Mouse (Mus musculus) erythroblast, embryonic 14.5 days (primary cell): ENCODE measurements around the gene Fam178b.

Experiments used
- GATA1 ChIP-seq: IDR thresholded peaks from 2 replicates; pipeline ENCODE4 v1.6.1; 2012; ENCODE audit warnings: low read length, inconsistent platforms, mixed read lengths
- TAL1 ChIP-seq: IDR thresholded peaks from 3 replicates; pipeline ENCODE4 v1.6.1; 2012; ENCODE audit warnings: low read length, inconsistent platforms, mixed read lengths

DNA sequence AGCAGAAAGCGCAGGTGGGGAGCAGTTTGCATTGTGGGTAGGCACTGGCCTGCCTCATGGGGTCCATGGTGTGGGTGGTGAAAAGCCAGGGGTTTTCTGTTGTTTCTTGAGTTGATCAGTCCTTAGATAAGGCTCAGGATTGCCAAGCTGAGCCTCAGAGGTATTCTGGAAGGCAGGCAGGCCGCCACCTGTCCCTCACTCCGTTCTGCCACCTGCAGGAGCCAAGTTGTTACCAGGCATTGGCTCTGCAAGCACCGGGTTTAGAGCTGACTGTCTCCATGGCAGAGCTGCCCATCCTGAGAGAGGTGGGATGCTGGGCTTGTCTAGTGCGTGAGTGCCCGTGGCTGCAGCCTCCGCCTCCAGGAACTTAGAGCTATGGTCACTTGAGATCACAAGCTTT is 160.8 kb downstream of the Fam178b start:
- TF ChIP-seq GATA1 (no peak), TAL1 (no peak)
